Mouse (Mus musculus): ENCODE results near the gene Pum3. TPM values are rescaled to one million over a fixed set of nuclear protein-coding genes. Genes with fewer than 3 reads are reported as not detected.
A peak's percentile ranks its signal among the peaks of the same experiment; 100 is the strongest.

Gene Pum3
- 78.6 and 83.0 TPM in 2 replicates for polyA plus RNA-seq (2015; fragmentation: Nextera tagmentation; extraction: Ambion mirVana)

GRCm38 (mm10) chr19:27429745-27430251 lies at the start of gene Pum3:
Gene Pum3 (minus strand): TSS chr19:27429825.
- H3K4me1 ChIP-seq = peaks cover 20% of the 10 kb centered on the region
- peak within 1 kb of the TSS; percentile 93 for H3K27ac ChIP-seq
- peak; percentile 96 for ATAC-seq (ENCODE audit: insufficient number of reproducible peaks, insufficient read depth, low FRiP score, low TSS enrichment, low read depth)
- peak within 1 kb of the TSS; percentile 79 for H3K4me3 ChIP-seq
- peak within 1 kb of the TSS; percentile 85 for H3K9ac ChIP-seq
- H3K27me3 ChIP-seq = no peaks in the 10 kb centered on the region
- WGBS = under 1% methylated on average over 40 of the region's 40 CpGs
- no peaks in the 10 kb centered on the region for H3K9me3 ChIP-seq
- H3K4me2 ChIP-seq = peak within 1 kb of the TSS; percentile 73
- H3K36me3 ChIP-seq = peaks cover 8% of the 10 kb centered on the region

- WGBS = 80% methylated on average over 4 of the region's 4 CpGs
- Histone ChIP-seq H3K4me3 (no peak overlapping the region), H3K4me2 (no peak overlapping the region), H3K27ac (no peak overlapping the region), H3K9ac (no peak overlapping the region), H3K36me3 (no peaks in the 10 kb centered on the region), H3K9me3 (no peaks in the 10 kb centered on the region), H3K4me1 (no peaks in the 10 kb centered on the region), H3K27me3 (no peaks in the 10 kb centered on the region)
- no peak for ATAC-seq (ENCODE audit: insufficient number of reproducible peaks, insufficient read depth, low FRiP score, low TSS enrichment, low read depth)
Measured at GRCm38 (mm10) chr19:27466691-27467090, 37.1 kb upstream of the Pum3 start.

- H3K4me1 ChIP-seq = no peaks in the 10 kb centered on the region
- no peaks in the 10 kb centered on the region for H3K27me3 ChIP-seq
- H3K4me3 ChIP-seq = no peak overlapping the region
- no peak overlapping the region for H3K4me2 ChIP-seq
- no peak for ATAC-seq (ENCODE audit: insufficient number of reproducible peaks, insufficient read depth, low FRiP score, low TSS enrichment, low read depth)
- no peaks in the 10 kb centered on the region for H3K9me3 ChIP-seq
- no peak overlapping the region for H3K27ac ChIP-seq
- WGBS = 72% methylated on average over 4 of the region's 4 CpGs
- no peak overlapping the region for H3K9ac ChIP-seq
- no peaks in the 10 kb centered on the region for H3K36me3 ChIP-seq
Measured at GRCm38 (mm10) chr19:27462656-27463055, 33.0 kb upstream of the Pum3 start.

- no peak for ATAC-seq (ENCODE audit: insufficient number of reproducible peaks, insufficient read depth, low FRiP score, low TSS enrichment, low read depth)
- 27% methylated on average over 4 of the region's 4 CpGs for WGBS
- Histone ChIP-seq H3K9ac (no peak overlapping the region), H3K27me3 (peaks cover 9% of the 10 kb centered on the region; the same call in 1 of the 2 replicates), H3K4me3 (no peak overlapping the region), H3K36me3 (no peaks in the 10 kb centered on the region), H3K9me3 (no peaks in the 10 kb centered on the region), H3K4me2 (no peak overlapping the region), H3K4me1 (peaks cover 3% of the 10 kb centered on the region; the same call in 1 of the 2 replicates), H3K27ac (no peak overlapping the region)
Measured at GRCm38 (mm10) chr19:27450458-27450857, 20.8 kb upstream of the Pum3 start.

GRCm38 (mm10) chr19:27447515-27447914 lies 17.9 kb upstream of the Pum3 start:
- Histone ChIP-seq H3K27ac (no peak overlapping the region), H3K9me3 (no peaks in the 10 kb centered on the region), H3K4me2 (no peak overlapping the region), H3K27me3 (peaks cover 9% of the 10 kb centered on the region; the same call in 1 of the 2 replicates), H3K4me1 (peaks cover 3% of the 10 kb centered on the region; the same call in 1 of the 2 replicates), H3K36me3 (no peaks in the 10 kb centered on the region), H3K9ac (peak overlapping the region; percentile 46; the same call in 1 of the 2 replicates), H3K4me3 (no peak overlapping the region)
- WGBS = 26% methylated on average over 7 of the region's 7 CpGs
- ATAC-seq (ENCODE audit: insufficient number of reproducible peaks, insufficient read depth, low FRiP score, low TSS enrichment, low read depth) = no peak

- Histone ChIP-seq H3K9ac (no peak overlapping the region), H3K4me1 (no peaks in the 10 kb centered on the region), H3K4me2 (no peak overlapping the region), H3K9me3 (no peaks in the 10 kb centered on the region), H3K4me3 (no peak overlapping the region), H3K27ac (no peak overlapping the region), H3K27me3 (no peaks in the 10 kb centered on the region), H3K36me3 (no peaks in the 10 kb centered on the region)
- no peak for ATAC-seq (ENCODE audit: insufficient number of reproducible peaks, insufficient read depth, low FRiP score, low TSS enrichment, low read depth)
- 35% methylated on average over 5 of the region's 5 CpGs for WGBS
Measured at GRCm38 (mm10) chr19:27441106-27441505, 11.5 kb upstream of the Pum3 start.

GRCm38 (mm10) chr19:27437982-27438652 lies 8.5 kb upstream of the Pum3 start:
- no peaks in the 10 kb centered on the region for H3K36me3 ChIP-seq
- ATAC-seq (ENCODE audit: insufficient number of reproducible peaks, insufficient read depth, low FRiP score, low TSS enrichment, low read depth) = no peak
- H3K9ac ChIP-seq = no peak overlapping the region
- H3K27me3 ChIP-seq = no peaks in the 10 kb centered on the region
- H3K9me3 ChIP-seq = no peaks in the 10 kb centered on the region
- no peaks in the 10 kb centered on the region for H3K4me1 ChIP-seq
- H3K4me2 ChIP-seq = no peak overlapping the region
- H3K27ac ChIP-seq = no peak overlapping the region
- WGBS = 79% methylated on average over 10 of the region's 10 CpGs
- H3K4me3 ChIP-seq = no peak overlapping the region

DNA sequence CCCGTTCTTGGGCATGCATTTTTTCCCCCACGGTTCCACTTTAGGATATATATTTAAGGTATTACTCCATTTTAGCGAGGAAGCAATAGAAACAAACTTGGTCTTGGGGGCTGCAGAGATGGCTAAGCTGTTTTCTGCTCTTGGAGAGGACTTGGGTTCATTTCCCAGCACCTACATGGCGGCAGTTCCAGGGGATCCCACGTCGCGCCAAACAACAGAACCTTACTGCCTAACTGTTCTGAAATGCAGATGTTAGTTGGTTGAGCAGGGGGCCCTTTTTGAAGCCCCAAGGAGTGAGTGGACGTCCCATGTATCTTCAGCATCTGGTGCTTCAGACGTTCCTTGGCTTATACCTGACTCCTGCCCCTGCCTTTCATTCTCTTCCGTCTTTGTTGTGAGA lies 781 bp upstream of the Pum3 start:
- Histone ChIP-seq H3K9ac (peak overlapping the region; percentile 85), H3K4me2 (peak overlapping the region; percentile 73), H3K27me3 (no peaks in the 10 kb centered on the region), H3K27ac (peak overlapping the region; percentile 93), H3K36me3 (peaks cover 2% of the 10 kb centered on the region; the same call in 1 of the 2 replicates), H3K4me1 (peaks cover 19% of the 10 kb centered on the region), H3K9me3 (no peaks in the 10 kb centered on the region), H3K4me3 (peak overlapping the region; percentile 79)
- 3% methylated on average over 10 of the region's 10 CpGs for WGBS
- ATAC-seq (ENCODE audit: insufficient number of reproducible peaks, insufficient read depth, low FRiP score, low TSS enrichment, low read depth) = no peak

GRCm38 (mm10) chr19:27429281-27429680 lies 344 bp downstream of the Pum3 start:
- 0 out of 2 replicates have a peak overlapping the region, but pooled peaks have one; percentile 35 for H3K27ac ChIP-seq
- no peaks in the 10 kb centered on the region for H3K9me3 ChIP-seq
- no peak; the same call in 1 of the 2 replicates for ATAC-seq (ENCODE audit: insufficient number of reproducible peaks, insufficient read depth, low FRiP score, low TSS enrichment, low read depth)
- peaks cover 13% of the 10 kb centered on the region for H3K36me3 ChIP-seq
- H3K27me3 ChIP-seq = no peaks in the 10 kb centered on the region
- peak overlapping the region; percentile 77 for H3K9ac ChIP-seq
- peak overlapping the region; percentile 79 for H3K4me3 ChIP-seq
- peaks cover 20% of the 10 kb centered on the region for H3K4me1 ChIP-seq
- WGBS = under 1% methylated on average over 16 of the region's 16 CpGs
- peak overlapping the region; percentile 73 for H3K4me2 ChIP-seq

- no peaks in the 10 kb centered on the region for H3K9me3 ChIP-seq
- H3K27ac ChIP-seq = no peak overlapping the region
- peak overlapping the region; percentile 73; the same call in 1 of the 2 replicates for H3K4me2 ChIP-seq
- H3K27me3 ChIP-seq = no peaks in the 10 kb centered on the region
- peaks cover 20% of the 10 kb centered on the region for H3K4me1 ChIP-seq
- WGBS = 55% methylated on average over 2 of the region's 2 CpGs
- no peak for ATAC-seq (ENCODE audit: insufficient number of reproducible peaks, insufficient read depth, low FRiP score, low TSS enrichment, low read depth)
- 0 out of 2 replicates have a peak overlapping the region, but pooled peaks have one; percentile 79 for H3K4me3 ChIP-seq
- peaks cover 25% of the 10 kb centered on the region for H3K36me3 ChIP-seq
- H3K9ac ChIP-seq = 0 out of 2 replicates have a peak overlapping the region, but pooled peaks have one; percentile 7
Measured at GRCm38 (mm10) chr19:27427865-27428264, 1.8 kb downstream of the Pum3 start.

DNA sequence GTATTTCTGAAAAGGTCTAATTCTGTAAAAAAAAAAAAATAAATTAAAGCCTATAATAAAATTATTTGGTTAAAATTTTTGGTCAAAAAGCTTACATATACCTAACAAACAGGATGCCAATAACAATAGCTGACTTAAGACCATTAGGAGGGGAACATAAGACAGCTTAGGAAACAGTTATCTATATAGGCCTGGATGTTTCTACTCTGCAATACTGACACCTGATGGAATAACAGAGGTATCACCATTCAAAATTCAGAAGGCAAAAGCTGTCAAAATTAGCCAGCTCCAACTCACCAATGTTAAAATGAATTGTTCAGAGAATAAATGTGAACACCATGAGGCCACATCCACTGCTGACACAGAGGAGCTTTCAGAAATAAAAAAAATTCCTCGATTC lies 3.2 kb downstream of the Pum3 start:
- peaks cover 38% of the 10 kb centered on the region for H3K36me3 ChIP-seq
- no peaks in the 10 kb centered on the region for H3K27me3 ChIP-seq
- H3K27ac ChIP-seq = no peak overlapping the region
- H3K9me3 ChIP-seq = no peaks in the 10 kb centered on the region
- ATAC-seq (ENCODE audit: insufficient number of reproducible peaks, insufficient read depth, low FRiP score, low TSS enrichment, low read depth) = no peak
- no peak overlapping the region for H3K9ac ChIP-seq
- no peak overlapping the region for H3K4me3 ChIP-seq
- H3K4me1 ChIP-seq = peaks cover 20% of the 10 kb centered on the region
- WGBS = 78% methylated on average over 1 of the region's 1 CpGs
- H3K4me2 ChIP-seq = no peak overlapping the region

DNA sequence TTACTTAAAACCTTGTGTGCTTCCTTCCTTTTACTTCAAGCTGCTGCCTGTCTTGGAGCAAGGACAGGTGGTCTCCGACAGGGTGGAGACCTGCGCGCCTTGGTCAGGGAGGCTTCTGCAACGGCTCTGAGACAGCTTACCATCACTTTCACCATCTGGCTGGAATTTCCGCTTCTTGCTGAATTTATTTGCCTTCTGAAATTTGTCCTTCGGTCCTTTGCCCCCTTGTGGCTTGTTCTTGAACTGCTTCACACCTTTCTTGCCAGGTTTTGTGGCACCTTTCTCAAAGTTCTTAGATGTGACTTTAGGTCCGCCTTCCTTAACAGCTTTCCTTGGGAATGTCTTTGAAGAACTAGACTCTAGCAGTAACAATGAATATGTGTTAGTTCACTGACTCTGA lies 4.0 kb downstream of the Pum3 start:
- no peak for ATAC-seq (ENCODE audit: insufficient number of reproducible peaks, insufficient read depth, low FRiP score, low TSS enrichment, low read depth)
- Histone ChIP-seq H3K9ac (0 out of 2 replicates have a peak overlapping the region, but pooled peaks have one; percentile 36), H3K36me3 (peaks cover 44% of the 10 kb centered on the region), H3K4me2 (no peak overlapping the region), H3K9me3 (no peaks in the 10 kb centered on the region), H3K4me1 (peaks cover 13% of the 10 kb centered on the region), H3K4me3 (no peak overlapping the region), H3K27ac (no peak overlapping the region), H3K27me3 (no peaks in the 10 kb centered on the region)
- 60% methylated on average over 7 of the region's 7 CpGs for WGBS

Measured in embryonic facial prominence, embryonic 13.5 days (tissue).